Mouse (Mus musculus): ENCODE data around the gene Olfml3. TPM values are rescaled to one million over a fixed set of nuclear protein-coding genes. Genes with fewer than 3 reads are reported as not detected.
A peak's percentile ranks its signal among the peaks of the same experiment; 100 is the strongest.

Gene Olfml3
- total RNA-seq, 1 experiment from 2014 or later: 0.73 TPM

- no peak for ATAC-seq (replicated peaks; ENCODE audit: low read depth, poor library complexity, severe bottlenecking)
Observed at GRCm38 (mm10) chr3:103714236-103714875, 23.4 kb downstream of the Olfml3 start.

GRCm38 (mm10) chr3:103712196-103712595 is 25.6 kb downstream of the Olfml3 start:
- no peak for ATAC-seq (replicated peaks; ENCODE audit: low read depth, poor library complexity, severe bottlenecking)

GRCm38 (mm10) chr3:103709470-103710040 is 28.2 kb downstream of the Olfml3 start:
- ATAC-seq (replicated peaks; ENCODE audit: low read depth, poor library complexity, severe bottlenecking): no peak

GRCm38 (mm10) chr3:103705426-103705825 is 32.4 kb downstream of the Olfml3 start:
- ATAC-seq (replicated peaks; ENCODE audit: low read depth, poor library complexity, severe bottlenecking): no peak

- no peak for ATAC-seq (replicated peaks; ENCODE audit: low read depth, poor library complexity, severe bottlenecking)
Observed at GRCm38 (mm10) chr3:103704661-103705060, 33.1 kb downstream of the Olfml3 start.

- ATAC-seq (replicated peaks; ENCODE audit: low read depth, poor library complexity, severe bottlenecking): no peak
Observed at GRCm38 (mm10) chr3:103696388-103696925, 41.3 kb downstream of the Olfml3 start.

GRCm38 (mm10) chr3:103695556-103695955 is 42.2 kb downstream of the Olfml3 start:
- ATAC-seq (replicated peaks; ENCODE audit: low read depth, poor library complexity, severe bottlenecking): no peak

GRCm38 (mm10) chr3:103690506-103690905 is 47.3 kb downstream of the Olfml3 start:
- ATAC-seq (replicated peaks; ENCODE audit: low read depth, poor library complexity, severe bottlenecking): 0 out of 2 replicates have a peak, but pooled peaks have one; percentile 52

GRCm38 (mm10) chr3:103689043-103689442 is 48.8 kb downstream of the Olfml3 start:
- no peak for ATAC-seq (replicated peaks; ENCODE audit: low read depth, poor library complexity, severe bottlenecking)

GRCm38 (mm10) chr3:103683966-103684319 is 53.9 kb downstream of the Olfml3 start:
- no peak for ATAC-seq (replicated peaks; ENCODE audit: low read depth, poor library complexity, severe bottlenecking)

- ATAC-seq (replicated peaks; ENCODE audit: low read depth, poor library complexity, severe bottlenecking): no peak
Observed at GRCm38 (mm10) chr3:103683234-103683965, 54.4 kb downstream of the Olfml3 start.

- no peak for ATAC-seq (replicated peaks; ENCODE audit: low read depth, poor library complexity, severe bottlenecking)
Observed at GRCm38 (mm10) chr3:103682473-103682872, 55.3 kb downstream of the Olfml3 start.

- no peak for ATAC-seq (replicated peaks; ENCODE audit: low read depth, poor library complexity, severe bottlenecking)
Observed at GRCm38 (mm10) chr3:103678811-103679210, 59.0 kb downstream of the Olfml3 start.

GRCm38 (mm10) chr3:103672716-103673115 is 65.1 kb downstream of the Olfml3 start:
- ATAC-seq (replicated peaks; ENCODE audit: low read depth, poor library complexity, severe bottlenecking): no peak

Other genes with a start within 250 kb of the Olfml3 start
- not detected in 2 replicates for gene Syt6, start 162.8 kb downstream of the Olfml3 start, total RNA-seq (2017)
- gene Atg4a-ps, start 91.9 kb downstream of the Olfml3 start, total RNA-seq (2017): 0.73 and 1.1 TPM in 2 replicates
- not detected in 2 replicates for gene Gm10964, start 1.4 kb upstream of the Olfml3 start, total RNA-seq (2017)
- gene Hipk1, start 53.6 kb upstream of the Olfml3 start, total RNA-seq (2017): 75.4 and 87.3 TPM in 2 replicates
- 14.7 and 17.2 TPM in 2 replicates for gene Dclre1b, start 71.4 kb upstream of the Olfml3 start, total RNA-seq (2017)
- 15.3 and 17.7 TPM in 2 replicates for gene Ap4b1, start 71.5 kb upstream of the Olfml3 start, total RNA-seq (2017)
- not detected in 2 replicates for gene Gm43064, start 71.6 kb upstream of the Olfml3 start, total RNA-seq (2017)
- 0.39 and 4.5 TPM in 2 replicates for gene Bcl2l15, start 94.6 kb upstream of the Olfml3 start, total RNA-seq (2017)
- 27.9 and 35.2 TPM in 2 replicates for gene Ptpn22, start 121.8 kb upstream of the Olfml3 start, total RNA-seq (2017)
- gene Rsbn1, start 176.1 kb upstream of the Olfml3 start, total RNA-seq (2017): 45.7 and 47.0 TPM in 2 replicates
- gene Phtf1, start 230.1 kb upstream of the Olfml3 start, total RNA-seq (2017): 33.9 and 39.8 TPM in 2 replicates

Data from common myeloid progenitor, adult 5-6 weeks (primary cell).